Comparison of ENCODE assay signal across 17 mouse cellular contexts in the genomic region with DNA sequence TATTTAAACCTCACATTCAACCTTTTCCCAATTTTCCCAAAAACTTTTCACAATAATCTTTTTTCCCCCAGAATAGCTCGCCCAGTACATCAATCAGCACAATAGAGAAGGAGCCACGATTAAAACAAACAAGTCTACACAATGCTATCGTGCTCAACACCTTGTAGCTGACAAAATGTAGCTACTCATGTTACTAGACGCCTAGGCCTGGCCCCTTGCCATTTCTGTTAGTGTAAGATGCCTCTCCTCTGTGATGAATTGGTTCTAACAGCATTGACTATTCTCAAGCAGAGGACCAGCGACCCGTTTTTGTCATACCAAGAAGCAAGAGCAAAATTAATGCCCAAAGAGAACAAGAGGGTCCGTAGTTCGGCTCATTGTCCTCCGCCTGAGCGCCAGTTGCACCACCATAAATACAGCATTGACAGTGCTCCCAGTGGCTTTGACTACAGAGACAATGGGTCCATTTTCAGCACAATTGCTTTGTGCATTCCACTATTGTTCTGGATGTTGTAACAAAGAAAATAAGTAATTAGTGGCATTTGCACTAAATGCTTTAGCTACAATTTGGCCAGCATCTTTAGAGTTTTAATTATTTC.
DNase-seq lines count a peak whose midpoint lies in the region; ATAC-seq lines count a peak whose summit lies in the region.
"Had no signal": no experiment of that assay in that cellular context is flagged by ENCODE, and none has a peak within 500 bp of the region (broad histone marks: within the 10 kb centered on the region; RNA-seq: fewer than 3 reads in every experiment).

No protein-coding gene starts in this region.

- no peak overlapping the region for H3K9ac ChIP-seq in midbrain, embryonic 14.5 days (replicated peaks; ENCODE audit: low read length)
- no peak overlapping the region for H3K9ac ChIP-seq in midbrain, embryonic 15.5 days
- H3K9ac ChIP-seq in hindbrain, embryonic 14.5 days: no peak overlapping the region
- no peak overlapping the region for H3K9ac ChIP-seq in kidney, embryonic 16.5 days (replicated peaks; ENCODE audit: low read length)
- H3K9ac ChIP-seq: embryonic facial prominence, embryonic 12.5 days; forebrain, embryonic 12.5 days; liver, embryonic 13.5 days had no signal

- H3K4me3 ChIP-seq in midbrain, embryonic 14.5 days (replicated peaks; ENCODE audit: low read depth, low read length): no peak overlapping the region
- H3K4me3 ChIP-seq in midbrain, embryonic 15.5 days: no peak overlapping the region
- H3K4me3 ChIP-seq in hindbrain, embryonic 14.5 days (replicated peaks; ENCODE audit: low read length): no peak overlapping the region
- H3K4me3 ChIP-seq in kidney, embryonic 16.5 days (ENCODE audit: low read length): no peak overlapping the region
- H3K4me3 ChIP-seq: embryonic facial prominence, embryonic 12.5 days; forebrain, embryonic 12.5 days; left cerebral cortex, adult 2 months; liver, embryonic 13.5 days had no signal

- WGBS in midbrain, embryonic 14.5 days: 74% methylated on average over 10 of the region's 10 CpGs
- WGBS in midbrain, embryonic 15.5 days: 66% methylated on average over 10 of the region's 10 CpGs
- WGBS in hindbrain, embryonic 14.5 days: 37% methylated on average over 10 of the region's 10 CpGs
- WGBS in kidney, embryonic 16.5 days: 62% methylated on average over 10 of the region's 10 CpGs

- H3K9me3 ChIP-seq in midbrain, embryonic 14.5 days (ENCODE audit: control insufficient read depth, low read length): no peaks in the 10 kb centered on the region
- H3K9me3 ChIP-seq in midbrain, embryonic 15.5 days: no peaks in the 10 kb centered on the region
- no peaks in the 10 kb centered on the region for H3K9me3 ChIP-seq in hindbrain, embryonic 14.5 days (ENCODE audit: control insufficient read depth, low read length)
- H3K9me3 ChIP-seq in kidney, embryonic 16.5 days (ENCODE audit: low read length): no peaks in the 10 kb centered on the region
- H3K9me3 ChIP-seq: embryonic facial prominence, embryonic 12.5 days; forebrain, embryonic 12.5 days; liver, embryonic 13.5 days had no signal

- no peaks in the 10 kb centered on the region for H3K27me3 ChIP-seq in midbrain, embryonic 14.5 days (ENCODE audit: control insufficient read depth, insufficient read depth, low read length)
- no peaks in the 10 kb centered on the region for H3K27me3 ChIP-seq in midbrain, embryonic 15.5 days (replicated peaks)
- no peaks in the 10 kb centered on the region for H3K27me3 ChIP-seq in hindbrain, embryonic 14.5 days (ENCODE audit: control insufficient read depth, insufficient read depth, low read length)
- H3K27me3 ChIP-seq in kidney, embryonic 16.5 days (ENCODE audit: insufficient read depth, low read length): no peaks in the 10 kb centered on the region
- H3K27me3 ChIP-seq: embryonic facial prominence, embryonic 12.5 days; forebrain, embryonic 12.5 days; liver, embryonic 13.5 days had no signal

- ATAC-seq in midbrain, embryonic 14.5 days (ENCODE audit: low FRiP score, low TSS enrichment): no peak
- ATAC-seq in midbrain, embryonic 15.5 days (replicated peaks): no peak
- ATAC-seq in hindbrain, embryonic 14.5 days (ENCODE audit: low FRiP score): no peak
- ATAC-seq in kidney, embryonic 16.5 days (ENCODE audit: low FRiP score, low TSS enrichment): no peak
- ATAC-seq: activated CD4-positive, CD25-positive, alpha-beta regulatory T cell, adult 4 months had no signal

- H3K4me2 ChIP-seq in midbrain, embryonic 14.5 days (ENCODE audit: low read length): no peak overlapping the region
- no peak overlapping the region for H3K4me2 ChIP-seq in midbrain, embryonic 15.5 days
- no peak overlapping the region for H3K4me2 ChIP-seq in hindbrain, embryonic 14.5 days (replicated peaks)
- H3K4me2 ChIP-seq in kidney, embryonic 16.5 days (replicated peaks; ENCODE audit: low read depth, low read length): no peak overlapping the region
- H3K4me2 ChIP-seq: embryonic facial prominence, embryonic 12.5 days; forebrain, embryonic 12.5 days; liver, embryonic 13.5 days had no signal

- no peaks in the 10 kb centered on the region for H3K36me3 ChIP-seq in midbrain, embryonic 14.5 days (ENCODE audit: control insufficient read depth, insufficient read depth, low read length)
- H3K36me3 ChIP-seq in midbrain, embryonic 15.5 days (replicated peaks): no peaks in the 10 kb centered on the region
- no peaks in the 10 kb centered on the region for H3K36me3 ChIP-seq in hindbrain, embryonic 14.5 days (replicated peaks; ENCODE audit: control insufficient read depth, insufficient read depth)
- H3K36me3 ChIP-seq in kidney, embryonic 16.5 days (ENCODE audit: insufficient read depth, low read length): no peaks in the 10 kb centered on the region
- H3K36me3 ChIP-seq: embryonic facial prominence, embryonic 12.5 days; forebrain, embryonic 12.5 days; liver, embryonic 13.5 days had no signal

- no peak overlapping the region for H3K27ac ChIP-seq in midbrain, embryonic 14.5 days (replicated peaks; ENCODE audit: low read depth, low read length)
- no peak overlapping the region for H3K27ac ChIP-seq in midbrain, embryonic 15.5 days
- H3K27ac ChIP-seq in hindbrain, embryonic 14.5 days: no peak overlapping the region
- H3K27ac ChIP-seq in kidney, embryonic 16.5 days (ENCODE audit: low read length): no peak overlapping the region
- H3K27ac ChIP-seq: embryonic facial prominence, embryonic 12.5 days; forebrain, embryonic 12.5 days; left cerebral cortex, adult 2 months; liver, embryonic 13.5 days had no signal

- peak; percentile 6 for DNase-seq in cerebellum, adult 9-10 months
- DNase-seq in cerebellum, postnatal 4 days (ENCODE audit: low spot score in 2 of 2): no peak
- peak; percentile 5 for DNase-seq in midbrain, embryonic 14.5 days
- DNase-seq in hindbrain, embryonic 14.5 days (ENCODE audit: low spot score): peak; percentile 26
- DNase-seq in retina, postnatal 1 day: peak; percentile 92
- DNase-seq in kidney, adult 9 months: no peak
- DNase-seq: heart, adult 18-20 months; heart, postnatal 14 days; kidney, adult 18-20 months; liver, embryonic 13.5 days; thymus, adult 2 months had no signal

- no peaks in the 10 kb centered on the region for H3K4me1 ChIP-seq in midbrain, embryonic 14.5 days (ENCODE audit: control insufficient read depth, insufficient read depth, low read length)
- no peaks in the 10 kb centered on the region for H3K4me1 ChIP-seq in midbrain, embryonic 15.5 days
- no peaks in the 10 kb centered on the region for H3K4me1 ChIP-seq in hindbrain, embryonic 14.5 days (replicated peaks; ENCODE audit: control insufficient read depth, insufficient read depth, low read length)
- no peaks in the 10 kb centered on the region for H3K4me1 ChIP-seq in kidney, embryonic 16.5 days (ENCODE audit: insufficient read depth, low read length)
- H3K4me1 ChIP-seq: embryonic facial prominence, embryonic 12.5 days; forebrain, embryonic 12.5 days; liver, embryonic 13.5 days had no signal

Comparison
In these comparisons a context has a peak if more than half of its experiments do, and no peak if none do; other contexts are left out.
1. DNase-seq: peak in cerebellum, adult 9-10 months (single experiment), midbrain, embryonic 14.5 days (single experiment), hindbrain, embryonic 14.5 days (single experiment) and retina, postnatal 1 day (single experiment); none in cerebellum, postnatal 4 days (0 of 2) and kidney, adult 9 months (single experiment).